Mouse (Mus musculus): Measurements from ENCODE around the gene Tpcn2.

DNA sequence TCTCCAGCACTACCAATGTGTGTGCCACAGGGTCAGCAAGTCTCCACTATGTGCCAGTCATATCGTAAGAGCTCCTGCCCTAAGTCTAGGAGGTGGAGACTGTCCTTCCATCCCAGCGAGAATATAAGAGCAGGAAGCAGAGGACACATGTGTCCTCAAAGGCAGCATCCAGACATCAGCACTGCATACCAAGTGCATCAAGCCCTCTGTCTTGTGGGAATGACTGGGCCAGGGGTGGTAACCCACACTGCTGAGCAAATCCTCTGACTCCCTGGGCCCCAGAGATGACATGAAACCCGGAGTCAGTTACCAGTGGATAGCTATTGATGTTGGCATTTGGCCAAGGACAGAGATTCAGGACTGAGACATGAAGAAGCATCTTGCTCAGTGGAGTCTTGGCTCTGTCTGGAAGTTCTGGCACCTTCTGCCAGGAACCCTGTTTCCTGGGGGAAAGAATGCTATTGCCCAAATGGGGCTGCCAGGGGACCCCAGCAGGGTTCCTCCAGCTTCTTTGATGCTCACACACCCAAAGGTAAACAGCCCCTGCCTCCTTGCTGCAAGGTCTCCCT is 140.2 kb downstream of the Tpcn2 start:
- no peak for TF ChIP-seq TAL1 (IDR thresholded peaks at IDR 0.05; ENCODE audit: low read length)
- TF ChIP-seq GATA1 (IDR thresholded peaks at IDR 0.05; ENCODE audit: low read length): no peak
